Mouse (Mus musculus) heart, adult 11 months (tissue): ENCODE measurements around the gene Man1b1.

Source experiments
- DNase-seq: peaks from one replicate; pipeline ENCODE4 v3.0.0; 2022

Man1b1 gene

DNA sequence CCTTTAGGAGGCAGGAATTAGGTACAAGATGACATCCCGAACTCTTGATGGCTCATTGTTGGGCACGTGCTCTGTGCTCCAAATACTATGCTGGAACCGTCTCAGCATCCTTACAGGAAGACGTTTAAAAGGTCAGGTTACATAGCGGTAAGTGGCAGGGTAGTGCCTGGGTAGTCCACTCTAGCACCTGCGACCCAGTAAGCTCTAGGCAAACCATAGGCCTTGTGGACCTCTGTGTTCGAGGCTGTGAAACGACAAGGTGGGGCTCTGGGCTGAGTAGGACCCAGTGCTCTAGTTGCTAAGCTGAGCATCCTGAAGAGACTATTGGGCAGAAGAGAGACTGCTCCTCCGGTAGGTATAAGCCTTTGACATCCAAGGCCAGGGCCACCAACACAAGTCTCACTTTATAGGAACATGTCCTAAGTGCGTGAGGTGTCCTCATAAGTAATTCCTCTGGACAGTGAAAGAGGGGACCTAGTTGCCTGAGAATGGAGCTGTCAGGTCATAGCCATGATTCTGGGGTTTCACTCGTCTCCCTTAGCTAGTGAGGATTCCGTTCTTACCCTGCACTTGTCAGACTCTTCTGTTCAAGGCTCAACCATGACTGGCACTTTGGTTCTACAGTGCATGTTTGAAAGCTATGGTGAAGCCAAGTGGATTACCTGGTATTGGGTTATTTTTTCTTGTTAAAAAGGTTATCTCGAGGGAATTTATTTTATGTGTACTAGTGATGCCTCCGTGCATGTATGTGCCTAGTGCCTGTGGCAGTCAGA is 26.4 kb upstream of the Man1b1 start:
- peak; percentile 68 for DNase-seq

DNA sequence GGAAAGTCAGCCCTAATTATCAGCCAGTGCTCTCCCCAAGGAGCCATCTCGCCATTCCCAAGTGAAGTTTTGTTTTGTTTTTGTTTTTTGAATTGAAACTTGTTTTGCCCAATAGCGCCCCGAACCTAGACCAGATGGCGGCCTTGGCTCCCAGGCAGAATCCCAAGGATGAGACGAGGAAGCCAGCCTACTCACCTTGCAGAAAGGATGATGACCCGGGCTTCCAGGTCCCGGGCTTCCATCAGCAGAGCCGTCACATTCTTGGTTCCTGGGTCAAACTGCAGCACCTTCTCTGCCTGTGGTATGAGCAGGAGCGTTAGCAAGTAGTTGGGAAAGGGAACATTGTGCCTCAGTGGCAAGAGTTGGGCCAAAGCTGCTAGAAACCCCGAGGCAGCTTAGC is 22.0 kb upstream of the Man1b1 start:
- DNase-seq, result peak; percentile 71

DNA sequence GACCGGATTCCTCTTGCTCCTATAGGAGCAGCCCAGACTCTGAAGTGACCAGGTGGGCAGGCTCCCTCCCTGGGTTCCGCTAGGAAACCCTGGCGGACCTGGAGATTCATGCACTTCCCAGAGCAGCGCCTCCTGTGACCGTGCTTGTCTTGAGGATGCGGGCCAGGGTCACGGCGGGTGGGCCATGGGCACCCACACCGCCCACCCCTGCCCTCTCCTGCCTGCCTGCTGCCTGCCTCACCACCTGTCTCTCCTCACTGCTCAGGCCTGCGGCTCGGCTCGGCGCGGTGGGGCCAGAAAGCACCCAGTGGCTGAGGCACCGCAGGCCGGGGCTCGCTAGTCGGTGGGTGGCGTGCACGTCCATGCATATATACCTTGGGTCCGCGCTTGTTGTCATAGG is 21.2 kb upstream of the Man1b1 start:
- peak; percentile 80 for DNase-seq

DNA sequence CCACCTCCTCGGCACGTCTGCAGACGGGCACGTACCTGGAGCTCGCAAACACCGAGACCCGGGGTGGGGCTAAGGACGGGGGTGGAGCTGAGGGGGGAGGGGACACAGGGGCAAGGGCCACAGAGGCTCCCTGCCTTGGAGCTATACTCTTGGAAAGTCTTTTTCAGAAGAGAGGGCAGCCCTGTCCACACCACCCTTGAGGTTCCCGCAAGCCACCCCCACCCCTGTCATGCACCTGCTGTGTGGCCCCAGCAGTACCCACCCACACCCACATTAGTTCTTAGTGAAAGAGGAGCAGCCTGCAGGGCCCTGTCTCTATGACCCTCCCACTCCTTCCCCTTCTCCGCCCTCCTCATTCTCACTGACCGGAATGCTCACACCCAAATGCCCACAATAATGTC is 20.6 kb upstream of the Man1b1 start:
- peak; percentile 59 for DNase-seq

DNA sequence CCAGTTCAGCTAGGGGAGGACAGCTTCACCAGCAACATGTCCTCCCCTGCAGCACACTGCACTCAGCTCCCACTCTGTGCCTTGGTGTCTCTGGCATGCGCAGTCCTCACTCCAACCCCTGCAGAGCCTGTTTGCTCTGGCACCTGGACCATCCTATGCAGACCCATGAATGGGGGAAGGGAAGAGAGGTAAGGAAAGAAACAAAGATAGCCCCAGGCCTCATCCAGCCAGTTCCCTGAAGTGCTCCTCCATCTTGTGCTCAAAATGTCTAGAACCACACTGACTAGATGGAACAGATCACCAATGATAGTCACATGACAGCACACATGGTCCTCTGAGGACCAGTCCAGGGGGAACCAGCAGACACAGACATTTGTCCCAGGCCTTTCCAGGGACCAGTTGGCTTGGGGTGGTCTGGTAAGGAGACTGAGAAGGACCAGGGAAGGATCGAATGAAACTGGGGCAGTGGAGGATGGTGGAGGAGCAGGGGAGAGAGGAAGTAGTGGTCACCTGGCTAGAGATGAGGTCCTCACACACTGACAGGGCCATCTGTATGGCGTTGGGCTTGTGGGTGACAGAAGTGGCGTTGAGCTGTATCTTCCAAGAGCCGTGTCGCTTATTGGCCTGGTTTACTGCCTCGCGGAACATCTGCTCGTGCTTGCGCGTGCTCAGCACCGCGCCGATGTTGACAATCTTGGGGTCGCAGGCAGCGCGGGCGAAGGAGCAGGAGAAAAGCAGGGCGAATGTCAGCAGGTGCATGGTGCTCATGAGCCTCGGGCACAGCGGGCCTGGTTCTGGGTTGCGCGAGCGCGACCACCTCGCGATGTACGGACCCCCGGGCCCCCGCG is 13.8 kb upstream of the Man1b1 start:
- DNase-seq, result no peak

DNA sequence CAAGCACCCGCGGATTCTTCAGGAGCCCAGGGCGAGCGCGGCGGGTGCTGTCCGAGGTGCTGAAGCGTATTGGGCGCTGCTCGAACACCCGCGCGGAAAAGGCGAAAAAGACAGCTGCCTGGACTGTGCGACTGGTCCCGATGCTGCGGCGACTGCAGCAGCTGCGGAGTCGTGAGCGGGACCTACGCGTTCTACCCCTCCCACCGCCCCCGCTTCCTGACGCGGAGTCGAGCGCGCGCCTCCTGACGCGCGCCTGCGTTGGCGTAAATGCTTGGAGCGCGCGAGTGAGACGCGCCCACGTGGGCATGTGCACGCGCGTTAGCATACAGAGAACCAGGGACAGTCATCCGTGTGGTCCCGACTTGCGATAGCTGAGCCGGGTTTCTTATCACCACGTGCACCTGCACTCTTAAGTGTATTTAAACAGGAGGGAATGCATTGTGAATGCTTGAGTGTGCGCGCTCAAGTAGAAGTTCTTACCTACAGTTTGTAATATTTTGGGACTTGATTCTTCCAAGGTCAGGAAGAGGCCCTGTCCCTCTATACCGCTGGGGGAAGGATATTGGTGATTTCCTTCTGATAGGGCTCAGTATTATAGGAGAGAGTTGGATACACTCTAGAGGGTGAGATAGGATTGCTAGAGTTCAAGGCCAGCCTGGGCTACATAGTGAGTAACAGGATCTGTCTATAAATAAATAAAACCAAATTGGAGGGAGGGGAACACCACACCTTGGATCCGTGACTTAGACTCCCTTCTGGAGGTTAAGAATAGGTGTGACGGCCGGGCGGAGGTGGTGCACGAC is 13.0 kb upstream of the Man1b1 start, which contains the start of gene Grin1:
Gene Grin1, minus strand, starts transcription at position 217 of the 803 bp plus-strand sequence.
- DNase-seq, result no peak

DNA sequence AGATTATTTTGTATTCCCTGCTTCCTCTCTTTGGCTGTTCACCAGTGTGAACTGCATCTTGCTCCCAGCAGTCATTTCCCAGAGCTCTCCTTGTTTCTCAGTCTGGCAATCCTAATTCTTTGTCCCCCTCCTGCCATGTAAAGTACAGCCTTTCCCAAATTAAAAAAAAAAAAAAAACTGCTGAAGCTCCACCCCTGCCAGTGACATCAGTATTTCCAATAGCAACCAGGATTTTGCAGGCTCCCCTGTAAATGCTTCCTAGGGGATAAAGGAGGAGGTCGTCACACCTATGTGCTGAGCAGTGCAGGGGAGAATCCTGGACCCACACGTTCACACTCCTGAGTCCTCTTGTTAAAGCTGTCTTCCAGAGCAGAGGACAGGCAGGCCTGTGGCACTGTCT is 12.1 kb upstream of the Man1b1 start:
- DNase-seq, result no peak

DNA sequence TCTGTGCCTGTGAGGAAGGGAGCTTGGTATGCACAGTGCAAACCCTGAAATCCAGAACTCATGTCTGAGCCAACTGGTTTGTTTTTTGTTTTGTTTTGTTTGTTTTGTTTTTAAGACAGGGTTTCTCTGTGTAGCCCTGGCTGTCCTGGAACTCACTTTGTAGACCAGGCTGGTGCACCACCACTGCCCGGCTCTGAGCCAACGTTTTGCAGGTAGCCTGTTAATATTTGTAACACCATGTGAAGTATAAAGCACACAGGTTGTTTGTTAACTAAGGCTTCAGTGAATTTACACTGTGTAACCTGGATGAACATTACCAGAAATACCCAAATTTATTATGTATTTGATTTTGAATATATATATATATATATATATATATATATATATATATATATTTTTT is 6.1 kb upstream of the Man1b1 start:
- DNase-seq, result no peak

DNA sequence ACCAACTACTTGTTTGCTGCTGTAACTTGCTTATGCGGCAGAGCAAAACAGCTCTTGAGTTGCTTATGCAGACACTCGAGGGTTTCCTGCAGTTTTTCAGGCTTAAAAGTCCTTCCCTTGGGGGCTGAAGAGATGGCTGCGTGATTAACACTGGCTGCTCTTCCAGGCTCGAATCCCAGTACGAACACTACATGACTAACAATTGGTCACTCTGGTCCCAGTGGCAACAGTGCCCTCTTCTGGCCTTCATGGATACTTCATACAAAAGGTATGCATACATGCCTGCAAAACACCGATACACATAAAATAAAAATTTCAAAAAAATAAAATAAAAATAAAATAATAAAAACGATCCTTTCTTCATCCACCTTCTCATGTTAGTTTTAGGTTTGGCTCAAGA is 3.7 kb upstream of the Man1b1 start:
- DNase-seq, result no peak

DNA sequence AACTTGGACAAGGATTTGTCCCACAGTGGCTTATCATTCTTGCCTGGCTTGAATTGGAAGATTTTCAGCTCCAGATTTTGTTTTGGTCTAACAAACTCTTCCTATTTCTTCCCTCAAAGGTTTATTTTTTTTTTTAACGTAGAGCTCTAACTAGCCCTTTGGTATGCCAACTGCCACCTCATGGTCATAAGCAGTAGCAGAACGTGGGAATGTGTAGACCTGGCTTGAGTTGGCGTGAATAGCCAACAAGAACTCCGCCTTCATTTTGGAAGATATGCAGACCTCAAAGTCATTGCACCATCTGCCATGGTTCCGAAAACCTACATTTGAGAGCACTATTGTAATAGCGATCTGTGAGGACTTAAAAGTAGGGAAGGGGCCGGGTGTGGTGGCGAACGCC is 668 bp upstream of the Man1b1 start:
- DNase-seq, result peak; percentile 83

DNA sequence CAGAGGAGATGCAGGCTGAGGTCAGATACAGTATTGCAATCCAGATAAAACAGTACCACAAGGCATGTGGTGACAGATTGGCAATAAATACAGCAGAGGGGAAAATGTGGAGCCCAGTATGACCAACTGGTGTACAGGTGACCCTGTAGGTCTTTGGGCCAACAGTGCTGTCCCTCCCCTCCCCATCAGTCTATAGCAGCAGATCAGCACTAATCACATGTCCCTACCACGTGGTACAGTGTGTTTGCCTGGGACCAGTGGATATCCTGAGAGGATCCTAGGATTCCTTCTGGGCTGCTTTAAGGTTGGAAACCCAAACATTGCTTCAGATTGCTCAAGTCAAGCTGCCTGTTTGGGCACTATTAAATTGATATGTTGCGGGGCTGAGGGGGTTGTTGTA is 1.4 kb downstream of the Man1b1 start:
- DNase-seq, result peak; percentile 89

DNA sequence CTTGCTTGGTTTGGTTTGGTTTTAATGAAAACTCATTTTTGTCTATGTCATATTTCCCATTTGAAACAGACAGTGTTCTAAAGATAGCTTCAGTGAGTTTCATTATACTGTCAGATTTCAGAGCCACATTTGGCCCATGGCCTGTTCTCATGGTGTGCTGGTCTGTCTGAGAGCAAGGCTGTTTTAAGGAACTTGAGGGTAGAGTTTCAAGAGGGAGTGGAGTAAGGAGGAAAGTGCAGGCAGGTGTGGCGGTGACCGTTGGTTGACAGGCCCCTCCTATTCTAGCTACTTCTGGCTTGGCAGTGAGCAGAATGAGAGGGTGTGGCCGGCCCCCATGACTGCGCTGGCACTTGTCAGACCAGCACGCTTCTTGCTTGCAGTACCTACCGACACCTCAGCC is 6.2 kb downstream of the Man1b1 start:
- no peak for DNase-seq

DNA sequence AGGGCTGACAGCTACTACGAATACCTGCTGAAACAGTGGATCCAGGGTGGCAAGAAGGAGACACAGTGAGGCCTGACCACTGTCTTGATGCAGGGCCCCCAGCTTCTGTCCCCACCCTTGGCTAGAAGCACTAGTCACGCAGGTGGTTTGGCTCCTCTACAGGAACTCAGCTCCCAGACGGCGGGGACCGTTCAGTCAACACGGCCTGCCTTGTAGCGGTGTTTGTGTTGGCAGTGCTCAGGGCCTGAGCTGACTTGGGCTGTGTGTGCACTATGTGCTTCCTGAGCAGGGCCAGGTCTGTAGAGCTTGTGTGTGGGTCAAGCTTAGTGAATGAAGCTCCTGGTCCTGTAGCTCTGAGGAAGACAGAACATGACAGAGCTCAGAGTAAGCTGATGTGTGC is 16.0 kb downstream of the Man1b1 start:
- DNase-seq, result peak; percentile 93

DNA sequence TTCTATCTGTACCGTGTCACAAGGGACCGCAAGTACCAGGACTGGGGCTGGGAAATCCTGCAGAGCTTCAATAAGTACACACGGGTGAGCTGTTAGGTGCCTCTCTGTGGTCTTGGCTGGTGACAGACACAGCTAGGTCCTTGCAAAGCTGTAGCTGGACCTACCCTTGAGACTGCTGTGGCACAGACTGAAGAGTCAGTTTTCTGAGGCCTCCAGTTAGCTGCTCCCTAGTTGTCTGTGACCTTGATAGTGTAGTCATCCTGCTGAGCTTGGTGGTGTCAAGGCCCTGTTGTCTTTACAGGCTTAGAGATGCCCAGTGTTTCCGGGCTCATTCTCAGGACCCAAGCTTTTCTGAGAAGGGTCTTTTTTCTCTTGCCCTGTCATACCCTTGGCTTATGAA is 17.4 kb downstream of the Man1b1 start:
- DNase-seq, result no peak

DNA sequence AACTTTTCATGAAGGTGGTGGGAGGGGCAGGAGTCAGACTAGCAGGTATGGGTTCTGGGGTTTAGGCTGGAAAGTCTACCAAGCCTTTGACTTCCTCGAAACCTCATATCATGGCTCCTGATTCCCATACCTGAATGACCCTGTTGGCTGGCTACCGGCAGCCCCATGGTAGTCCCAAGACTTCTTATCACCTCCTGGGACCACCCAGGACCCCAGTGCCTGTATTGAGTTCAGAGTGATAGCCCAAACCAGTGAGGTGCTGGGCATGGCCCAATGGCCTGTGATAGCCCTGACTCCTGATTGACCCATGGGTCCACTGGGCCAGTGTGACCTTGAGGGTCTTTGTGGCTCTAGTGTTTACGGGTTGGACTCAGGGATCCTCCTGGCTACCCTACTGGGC is 18.6 kb downstream of the Man1b1 start:
- peak; percentile 92 for DNase-seq

DNA sequence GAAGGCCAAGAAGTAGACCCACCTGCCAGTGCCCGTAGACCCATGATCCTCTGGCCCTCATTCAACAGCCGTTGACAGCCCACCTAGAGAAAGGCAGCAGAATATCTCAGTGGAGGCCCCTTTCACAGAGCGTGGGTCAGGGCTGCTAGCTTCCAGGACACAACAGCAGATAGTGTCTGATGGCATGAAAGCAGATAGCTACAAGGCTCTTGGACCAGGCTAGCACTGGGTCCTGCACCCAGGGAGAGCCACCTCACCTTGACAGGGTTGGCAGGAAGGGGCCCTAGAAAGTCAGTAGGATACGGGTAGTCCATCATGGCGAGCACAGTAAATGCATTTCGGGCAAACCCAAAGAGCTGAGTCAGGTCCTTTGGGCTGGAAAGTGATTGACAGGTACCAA is 22.1 kb downstream of the Man1b1 start:
- peak; percentile 90 for DNase-seq

DNA sequence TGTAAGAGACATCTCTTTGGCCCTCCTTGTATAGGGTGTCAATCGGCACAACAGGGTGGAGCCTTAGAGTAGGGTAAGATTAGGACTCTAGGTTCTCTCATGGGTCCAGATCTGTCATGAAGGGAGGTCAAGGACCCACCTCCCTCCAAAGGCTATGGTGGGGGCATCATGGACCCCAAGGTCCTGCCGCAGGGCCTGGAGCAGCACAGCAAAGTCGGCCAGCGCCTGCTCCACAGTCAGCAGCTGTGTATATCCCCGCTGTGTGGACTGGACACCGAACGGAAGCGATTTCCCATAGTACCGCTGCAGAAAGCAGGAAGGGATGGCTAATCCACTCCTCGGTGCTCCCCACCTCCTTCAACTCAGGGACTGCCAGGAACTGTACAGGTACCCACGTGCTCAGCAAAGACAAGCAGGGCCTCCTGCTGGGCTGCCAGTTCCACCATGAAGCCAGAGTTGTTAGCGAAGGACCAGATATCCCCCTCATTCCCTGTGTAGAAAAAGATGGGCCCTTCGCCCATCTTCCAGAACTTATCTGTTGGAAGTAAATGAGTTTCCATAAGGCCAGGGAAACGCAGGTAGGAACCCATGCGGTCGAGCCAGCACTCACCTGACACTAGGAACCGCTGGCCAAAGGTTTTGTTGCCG is 23.4 kb downstream of the Man1b1 start:
- peak; percentile 87 for DNase-seq

DNA sequence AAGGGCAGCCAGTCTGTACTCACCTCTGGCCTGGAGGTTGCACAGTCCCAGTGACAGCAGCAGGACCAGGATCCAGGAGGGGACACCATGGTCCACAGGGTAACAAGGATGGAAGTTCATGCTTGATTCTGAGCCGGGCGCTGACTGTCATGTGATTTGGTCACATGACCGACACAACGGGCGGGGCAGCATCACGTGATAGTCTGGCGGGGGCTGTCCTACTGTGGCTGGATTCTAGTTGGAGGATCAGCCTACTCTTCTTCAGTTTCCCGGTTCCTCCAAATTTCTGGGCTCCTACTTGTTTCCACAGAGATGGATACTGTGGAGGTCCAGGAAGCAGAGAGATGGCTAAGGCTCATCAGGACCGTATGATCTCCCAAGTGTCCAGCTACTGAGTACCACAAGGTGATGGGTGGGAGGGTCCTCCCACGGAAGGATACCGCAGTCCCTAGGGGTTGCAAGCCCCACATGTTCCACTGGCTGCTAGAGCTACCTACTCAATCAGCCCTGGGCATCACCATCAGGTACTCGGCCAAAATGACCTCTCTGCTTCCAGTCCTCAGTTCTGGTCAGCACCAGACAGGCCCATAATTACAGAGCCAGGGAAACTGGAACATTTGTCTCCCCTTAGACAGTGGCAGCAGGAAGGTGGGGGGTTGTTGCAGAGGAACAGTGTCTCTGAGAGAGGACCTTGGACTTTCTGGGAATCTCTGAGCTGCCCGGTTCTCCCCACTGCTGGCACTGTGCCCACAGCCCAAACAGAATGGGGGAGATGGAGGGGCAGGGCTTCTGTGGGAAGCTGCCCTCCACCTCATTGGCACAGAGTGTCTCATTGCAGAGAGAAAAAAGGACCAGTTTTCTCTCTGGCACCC is 24.3 kb downstream of the Man1b1 start, which contains the start of gene Dpp7:
Gene Dpp7, minus strand, starts transcription at position 152 of the 872 bp plus-strand sequence.
- peak; percentile 98 for DNase-seq

DNA sequence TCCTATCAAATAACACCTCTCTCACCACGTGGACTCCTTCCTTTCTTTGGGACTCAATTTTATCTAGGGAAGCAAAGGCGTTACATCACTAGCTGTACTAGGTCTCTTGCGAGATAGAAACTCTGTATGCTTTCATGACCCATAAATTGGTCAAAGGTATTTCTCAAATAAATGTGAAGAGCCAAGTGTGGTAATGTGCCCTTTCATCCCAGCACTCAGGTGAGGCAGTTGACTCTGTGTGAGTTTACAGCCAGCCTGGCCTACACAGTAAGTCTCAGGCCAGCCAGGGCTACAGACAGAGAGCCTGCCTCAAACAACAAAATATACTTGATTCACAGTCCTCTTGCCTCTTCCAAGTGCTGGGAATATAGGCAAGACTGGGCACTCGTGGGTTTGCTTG is 27.7 kb downstream of the Man1b1 start:
- no peak for DNase-seq

DNA sequence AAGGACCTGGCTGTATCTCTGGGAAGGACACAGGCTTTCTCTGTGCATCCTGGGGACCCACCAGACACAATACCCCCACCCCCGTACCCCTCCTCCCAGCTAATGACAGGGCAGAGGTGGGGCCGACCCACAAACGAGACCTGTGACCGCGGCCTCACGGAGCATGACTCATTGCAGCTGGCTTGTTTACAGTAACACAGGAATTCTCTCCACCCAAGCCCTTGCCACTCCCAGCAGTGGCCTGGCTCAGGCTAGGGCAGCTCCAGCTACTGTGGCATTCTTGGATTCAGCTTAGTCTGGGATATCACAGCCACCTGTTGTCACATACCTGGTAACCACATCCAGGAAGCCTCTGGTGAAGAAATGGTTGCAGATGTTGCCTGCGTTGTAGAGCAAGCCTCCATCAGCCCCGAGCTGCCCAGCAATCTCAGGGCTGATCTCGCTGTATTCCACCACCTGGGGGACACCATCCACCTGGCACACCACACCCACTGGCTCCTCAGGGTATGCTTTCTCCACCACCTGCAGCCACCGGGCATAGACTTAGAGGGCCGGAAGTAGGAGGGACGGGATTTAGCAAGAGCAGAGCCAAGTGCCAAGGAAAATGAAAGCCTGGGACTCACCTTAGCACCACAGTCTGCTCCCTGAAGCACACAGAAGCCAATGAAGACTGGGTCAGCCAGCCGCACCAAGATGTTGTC is 31.5 kb downstream of the Man1b1 start:
- DNase-seq, result peak; percentile 92

DNA sequence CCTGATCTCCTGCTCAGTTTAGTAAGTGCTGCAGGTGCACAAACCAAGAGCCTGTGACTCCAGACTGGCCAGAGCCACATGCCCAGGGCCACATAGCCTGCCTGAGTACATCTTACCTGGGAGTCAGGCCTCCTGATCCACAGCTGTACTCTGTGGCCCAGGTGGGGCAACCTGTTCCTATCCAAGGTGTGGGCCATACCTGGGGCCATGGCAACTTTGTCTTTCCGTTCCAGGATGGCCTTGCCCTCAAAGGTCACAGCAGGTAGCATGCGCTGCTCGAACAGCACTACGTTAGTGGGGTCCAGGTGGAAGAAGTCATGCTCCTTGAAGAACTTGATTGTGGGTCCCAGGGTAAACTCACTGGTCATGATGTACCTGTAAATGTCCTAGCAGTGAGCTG is 32.2 kb downstream of the Man1b1 start:
- peak; percentile 92 for DNase-seq
